Mouse (Mus musculus) hindbrain, postnatal 0 days (tissue): ENCODE measurements around the gene Evi5l. TPM values are rescaled to one million over a fixed set of nuclear protein-coding genes. Genes with fewer than 3 reads are reported as not detected.

Source experiments
- ATAC-seq: fragments of 200-750 bp; cut with Nextera tagmentation; 2 replicates; pipeline ENCODE4 v1.8.0; 2017; ENCODE audit warnings: mild to moderate bottlenecking, moderate TSS enrichment, moderate library complexity
- DNase-seq: peaks from one replicate; pipeline ENCODE4 v3.0.0-alpha.2; 2015; ENCODE audit warnings: low spot score
- H3K27ac ChIP-seq: fragments of 300-500 bp; sonication (generic); 2 replicates; pipeline ENCODE4 v1.5.1; 2014; ENCODE audit warnings: mild to moderate bottlenecking
- H3K27me3 ChIP-seq: fragments of 300-500 bp; sonication (generic); 2 replicates; pipeline ENCODE4 v1.6.1; 2014; ENCODE audit warnings: low read length, mixed read lengths; ENCODE audit not compliant: insufficient read depth
- H3K36me3 ChIP-seq: fragments of 300-500 bp; sonication (generic); 2 replicates; pipeline ENCODE4 v1.6.1; 2014; ENCODE audit warnings: low read length, mixed read lengths; ENCODE audit not compliant: insufficient read depth
- H3K4me1 ChIP-seq: fragments of 300-500 bp; sonication (generic); 2 replicates; pipeline ENCODE4 v1.6.1; 2014; ENCODE audit warnings: antibody characterized with exemption, low read length, mixed read lengths; ENCODE audit not compliant: insufficient read depth
- H3K4me2 ChIP-seq: fragments of 300-500 bp; sonication (generic); 2 replicates; pipeline ENCODE4 v1.6.1; 2014; ENCODE audit warnings: low read depth, mild to moderate bottlenecking, low read length, moderate library complexity, mixed read lengths
- H3K4me3 ChIP-seq: fragments of 300-500 bp; sonication (generic); 2 replicates; pipeline ENCODE4 v1.5.1; 2014; ENCODE audit warnings: low read length
- H3K9ac ChIP-seq: fragments of 300-500 bp; sonication (generic); replicated peaks from 2 replicates; pipeline ENCODE4 v1.6.1; 2014; ENCODE audit warnings: mild to moderate bottlenecking, low read length, moderate library complexity, mixed read lengths
- H3K9me3 ChIP-seq: fragments of 300-500 bp; sonication (generic); 2 replicates; pipeline ENCODE4 v1.6.1; 2016; ENCODE audit warnings: low read length, mixed read lengths
- CTCF ChIP-seq: IDR thresholded peaks from 2 replicates; pipeline ENCODE4 v1.5.1; 2016; ENCODE audit warnings: antibody characterized with exemption, control low read depth, low read depth
- WGBS: fragments of 180-500 bp; shearing (Covaris S2); extraction: QIAGEN DNeasy Blood & Tissue Kit; methylation state at CpG from one replicate; pipeline ENCODE4 v1.1.7; 2014; 5-methylcytosine and 5-hydroxymethylcytosine counted together
- polyA plus RNA-seq: library from polyadenylated mRNA; unstranded; fragments of >200 nt; fragmentation: Nextera tagmentation; extraction: Ambion mirVana; gene quantifications from 2 replicates; pipeline ENCODE4 v1.2.1, GENCODE M21; 2015
- total RNA-seq: library from RNA; depleted of rRNA; stranded (reverse); fragments of >200 nt; gene quantifications from 2 replicates; pipeline ENCODE4 v1.2.3, GENCODE M21; 2014

Evi5l gene
- total and polyA plus RNA-seq, 2 experiments from 2014 or later = 98.3 to 229 TPM

DNA sequence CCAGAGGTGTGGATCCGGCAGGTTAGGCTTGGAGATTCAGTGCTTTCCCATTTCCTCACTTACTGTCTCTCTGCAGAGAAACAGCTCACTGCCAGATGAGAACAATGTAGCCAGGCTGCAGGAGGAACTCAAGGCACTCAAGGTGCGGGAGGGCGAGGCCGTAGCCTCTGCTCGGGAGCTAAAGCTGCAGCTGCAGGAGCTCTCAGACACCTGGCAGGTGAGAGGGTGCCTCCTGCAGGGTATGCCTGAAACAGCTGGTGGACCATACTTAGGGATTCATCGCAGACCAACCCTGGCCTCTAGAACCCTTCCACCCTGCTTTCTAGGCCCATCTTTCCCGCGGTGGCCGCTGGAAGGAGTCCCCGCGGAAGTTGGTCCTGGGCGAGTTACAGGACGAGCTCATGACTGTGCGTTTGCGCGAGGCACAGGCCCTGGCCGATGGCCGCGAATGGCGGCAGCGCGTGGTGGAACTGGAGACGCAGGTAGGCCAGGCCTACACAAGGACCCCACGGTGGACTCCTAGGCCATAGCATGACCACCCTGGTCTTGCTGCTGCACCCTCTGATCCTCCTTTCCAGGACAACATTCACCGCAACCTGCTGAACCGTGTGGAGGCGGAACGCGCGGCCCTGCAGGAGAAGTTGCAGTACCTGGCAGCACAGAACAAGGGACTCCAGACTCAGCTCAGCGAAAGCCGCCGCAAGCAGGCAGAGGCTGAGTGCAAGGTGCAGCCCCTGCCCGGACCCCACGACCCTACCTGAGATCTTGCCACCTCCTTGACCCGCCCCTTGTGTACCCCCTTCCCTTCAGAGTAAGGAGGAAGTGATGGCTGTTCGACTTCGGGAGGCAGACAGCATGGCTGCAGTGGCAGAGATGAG lies 39.1 kb downstream of the Evi5l start:
- no peak for ATAC-seq
- 0 out of 2 replicates have a peak overlapping the region, but pooled peaks have one; percentile 5 for H3K9ac ChIP-seq

DNA sequence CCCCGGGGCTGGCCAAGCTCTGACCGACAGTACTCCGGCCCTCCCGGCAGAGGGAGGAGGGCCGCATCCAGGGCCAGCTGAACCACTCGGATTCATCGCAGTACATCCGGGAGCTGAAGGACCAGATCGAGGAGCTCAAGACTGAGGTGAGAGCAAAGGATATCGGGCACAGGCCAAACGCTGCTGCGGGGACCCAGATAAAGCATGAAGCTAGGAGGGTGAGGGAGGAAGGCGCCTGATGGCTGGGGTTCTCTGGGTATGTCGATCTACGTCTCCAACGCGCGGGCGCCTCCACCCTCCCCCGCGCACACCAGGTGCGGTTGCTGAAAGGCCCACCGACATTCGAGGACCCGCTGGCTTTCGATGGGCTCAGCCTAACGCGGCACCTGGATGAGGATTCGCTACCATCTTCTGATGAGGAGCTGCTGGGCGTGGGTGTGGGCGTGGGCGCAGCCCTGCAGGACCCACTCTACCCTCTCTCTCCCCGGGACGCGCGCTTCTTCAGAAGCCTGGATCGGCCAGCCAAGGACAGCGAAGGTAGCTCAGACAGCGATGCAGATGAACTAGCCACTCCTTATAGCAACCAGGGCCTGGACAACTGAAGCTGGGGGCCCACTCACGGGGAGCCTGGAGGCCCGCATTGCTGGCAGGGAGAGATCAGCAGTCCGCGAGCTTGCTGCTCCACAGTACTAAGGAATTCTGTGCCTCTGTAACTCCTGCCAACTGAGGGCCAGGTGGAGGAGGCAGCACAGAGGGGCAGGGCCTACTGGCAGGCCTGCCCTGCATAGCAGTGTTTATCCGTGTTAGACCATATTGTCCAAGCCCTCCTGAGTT lies 40.0 kb downstream of the Evi5l start:
- peak; percentile 30 for TF ChIP-seq CTCF
- Histone ChIP-seq H3K4me2 (no peak overlapping the region), H3K9ac (0 out of 2 replicates have a peak overlapping the region, but pooled peaks have one; percentile 4), H3K36me3 (peaks cover 38% of the 10 kb centered on the region), H3K4me1 (no peaks in the 10 kb centered on the region), H3K9me3 (no peaks in the 10 kb centered on the region), H3K27ac (0 out of 2 replicates have a peak overlapping the region, but pooled peaks have one; percentile 15), H3K4me3 (no peak overlapping the region), H3K27me3 (no peaks in the 10 kb centered on the region)
- WGBS = 21% methylated on average over 44 of the region's 44 CpGs
- ATAC-seq (peak; percentile 18), DNase-seq (no peak)

More for the DNA sequence above, 39.1 kb downstream of the Evi5l start:
- Histone ChIP-seq H3K4me1 (no peaks in the 10 kb centered on the region), H3K27ac (no peak overlapping the region), H3K4me3 (no peak overlapping the region), H3K4me2 (no peak overlapping the region), H3K36me3 (peaks cover 42% of the 10 kb centered on the region), H3K27me3 (no peaks in the 10 kb centered on the region), H3K9me3 (no peaks in the 10 kb centered on the region)
- WGBS = 37% methylated on average over 38 of the region's 38 CpGs
- TF ChIP-seq CTCF = peak; percentile 3; the same call in 1 of the 2 replicates
- DNase-seq = no peak

DNA sequence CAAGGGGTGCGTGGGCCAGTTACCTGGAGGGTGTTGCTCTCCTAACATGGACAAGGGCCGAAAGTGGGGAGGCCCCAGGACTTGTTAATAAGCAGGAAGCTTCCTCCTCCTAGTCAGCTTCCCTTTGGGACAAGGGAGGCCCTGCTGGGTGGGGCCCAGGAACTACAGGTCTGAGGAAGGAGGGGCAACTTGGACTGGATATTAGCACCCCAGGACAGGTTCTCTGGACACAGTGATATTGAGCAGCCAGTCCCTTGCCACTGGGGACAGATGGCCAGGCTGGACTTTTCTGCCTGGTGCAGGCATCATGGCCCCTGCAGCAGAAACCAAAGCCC lies 40.6 kb downstream of the Evi5l start:
- H3K4me1 ChIP-seq = no peaks in the 10 kb centered on the region
- TF ChIP-seq CTCF = no peak
- 56% methylated on average over 2 of the region's 2 CpGs for WGBS
- H3K27me3 ChIP-seq = no peaks in the 10 kb centered on the region
- H3K27ac ChIP-seq = no peak overlapping the region
- DNase-seq = no peak
- no peak overlapping the region for H3K4me2 ChIP-seq
- no peak overlapping the region for H3K9ac ChIP-seq
- peaks cover 38% of the 10 kb centered on the region for H3K36me3 ChIP-seq
- H3K9me3 ChIP-seq = no peaks in the 10 kb centered on the region
- no peak overlapping the region for H3K4me3 ChIP-seq
- ATAC-seq = 0 out of 2 replicates have a peak, but pooled peaks have one; percentile 1

DNA sequence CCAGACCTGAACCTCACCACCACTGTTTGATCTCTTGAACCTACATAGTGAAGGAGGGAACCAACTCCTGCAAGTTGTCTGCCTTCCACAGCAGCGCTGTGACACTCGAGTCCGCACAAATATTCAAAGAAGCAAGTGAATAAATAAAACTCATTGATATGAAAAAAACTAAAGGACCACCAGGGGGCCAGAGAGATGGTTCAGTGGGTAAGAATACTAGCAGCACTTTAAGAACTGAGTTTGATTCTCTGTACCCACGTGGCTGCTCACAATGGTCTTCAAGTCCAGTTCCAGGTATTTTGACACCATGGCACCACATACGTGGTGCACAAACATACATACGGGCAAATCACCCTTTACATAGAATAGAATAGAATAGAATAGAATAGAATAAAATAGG lies 44.7 kb downstream of the Evi5l start:
- ATAC-seq (no peak), DNase-seq (peak; percentile 32)
- Histone ChIP-seq H3K4me1 (peaks cover 22% of the 10 kb centered on the region), H3K4me3 (no peak overlapping the region), H3K27ac (no peak overlapping the region), H3K27me3 (no peaks in the 10 kb centered on the region), H3K4me2 (no peak overlapping the region), H3K36me3 (peaks cover 7% of the 10 kb centered on the region; the same call in 1 of the 2 replicates), H3K9ac (no peak overlapping the region), H3K9me3 (no peaks in the 10 kb centered on the region)
- peak; percentile 31; the same call in 1 of the 2 replicates for TF ChIP-seq CTCF
- WGBS = 64% methylated on average over 6 of the region's 6 CpGs

- Histone ChIP-seq H3K9ac (peak overlapping the region; percentile 50), H3K9me3 (no peaks in the 10 kb centered on the region), H3K4me1 (peaks cover 22% of the 10 kb centered on the region), H3K4me2 (peak overlapping the region; percentile 86), H3K36me3 (peaks cover 7% of the 10 kb centered on the region; the same call in 1 of the 2 replicates), H3K27ac (peak overlapping the region; percentile 49), H3K27me3 (no peaks in the 10 kb centered on the region), H3K4me3 (peak overlapping the region; percentile 43)
- ATAC-seq = peak; percentile 3; the same call in 1 of the 2 replicates
- TF ChIP-seq CTCF = no peak
- peak; percentile 52 for DNase-seq
- 2% methylated on average over 25 of the region's 25 CpGs for WGBS
Observed at GRCm38 (mm10) chr8:4212809-4213209, 46.4 kb downstream of the Evi5l start.

DNA sequence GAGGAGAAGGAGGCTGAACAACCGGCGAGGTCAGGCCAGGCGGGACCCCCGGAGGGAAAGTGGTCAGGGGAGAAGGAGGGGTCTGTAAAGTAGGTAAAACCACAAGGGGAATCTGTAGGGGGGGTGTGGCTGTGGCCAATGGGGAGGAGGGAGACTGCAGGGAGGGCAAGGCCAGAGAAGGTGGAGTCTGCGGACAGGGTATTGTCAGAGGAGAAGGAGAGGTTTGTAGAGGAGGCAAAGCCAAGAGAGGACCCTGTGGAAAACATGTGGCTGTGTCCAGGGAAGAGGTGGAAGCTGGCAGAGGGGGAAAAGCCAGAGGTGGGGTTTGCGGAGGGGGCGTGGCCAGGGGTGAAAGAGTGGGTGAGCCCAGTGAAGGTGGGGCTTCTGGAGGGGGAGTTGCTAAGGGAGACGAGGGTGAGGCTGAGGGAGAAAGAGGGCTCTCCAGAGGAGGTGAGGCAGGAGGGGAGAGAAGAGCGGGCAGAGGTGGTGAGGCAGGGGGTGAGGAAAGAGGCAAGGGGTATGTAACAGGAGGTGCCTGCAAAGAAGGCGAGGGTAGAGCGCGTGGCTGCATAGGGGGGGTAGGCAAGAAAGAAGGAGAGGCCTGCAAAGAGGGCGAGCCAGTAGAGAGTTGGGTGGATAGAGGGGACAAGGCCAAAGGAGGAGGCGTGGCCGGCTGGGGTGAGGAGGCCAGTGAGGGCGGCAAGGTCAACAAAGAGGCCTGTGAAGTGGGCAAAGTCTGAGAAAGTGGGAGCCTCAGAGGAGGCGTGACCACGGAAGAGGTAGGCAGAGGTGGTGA lies 47.0 kb downstream of the Evi5l start:
- Histone ChIP-seq H3K36me3 (peaks cover 7% of the 10 kb centered on the region; the same call in 1 of the 2 replicates), H3K4me1 (peaks cover 22% of the 10 kb centered on the region), H3K27me3 (no peaks in the 10 kb centered on the region), H3K4me2 (peak overlapping the region; percentile 86), H3K27ac (peak overlapping the region; percentile 49), H3K4me3 (peak overlapping the region; percentile 43), H3K9ac (peak overlapping the region; percentile 50), H3K9me3 (no peaks in the 10 kb centered on the region)
- TF ChIP-seq CTCF = no peak
- peak; percentile 60 for DNase-seq
- WGBS = 7% methylated on average over 18 of the region's 18 CpGs
- peak; percentile 4; the same call in 1 of the 2 replicates for ATAC-seq
